Mouse (Mus musculus): ENCODE measurements around the gene Srrm3. TPM values are rescaled to one million over a fixed set of nuclear protein-coding genes. Genes with fewer than 3 reads are reported as not detected.

The Srrm3 gene
- polyA plus RNA-seq, 1 experiment from 2014 or later: 12.3 TPM

- H3K4me3 ChIP-seq (ENCODE audit: low read depth, low read length): peak overlapping the region; percentile 45; the same call in 1 of the 2 replicates
- no peak overlapping the region for H3K27ac ChIP-seq (ENCODE audit: low read depth, low read length)
- peaks cover 41% of the 10 kb centered on the region for H3K27me3 ChIP-seq (ENCODE audit: control insufficient read depth, insufficient read depth, low read length)
- no peaks in the 10 kb centered on the region for H3K36me3 ChIP-seq (ENCODE audit: control insufficient read depth, insufficient read depth, low read length)
- H3K4me2 ChIP-seq (ENCODE audit: low read depth, low read length, severe bottlenecking): peak overlapping the region; percentile 80
- WGBS: 3% methylated on average over 27 of the region's 27 CpGs
- peaks cover 10% of the 10 kb centered on the region; the same call in 1 of the 2 replicates for H3K4me1 ChIP-seq (replicated peaks; ENCODE audit: control insufficient read depth, insufficient read depth, low read length)
- no peak for ATAC-seq (replicated peaks; ENCODE audit: low FRiP score)
- no peak for DNase-seq (ENCODE audit: low spot score)
- no peaks in the 10 kb centered on the region for H3K9me3 ChIP-seq (ENCODE audit: control insufficient read depth, low read length)
- no peak overlapping the region; the same call in 1 of the 2 replicates for H3K9ac ChIP-seq (ENCODE audit: low read length)
Measured at GRCm38 (mm10) chr5:135868653-135869052, 62.0 kb downstream of the Srrm3 start.

- Histone ChIP-seq H3K36me3 (ENCODE audit: control insufficient read depth, insufficient read depth, low read length) (no peaks in the 10 kb centered on the region), H3K27ac (ENCODE audit: low read depth, low read length) (no peak overlapping the region), H3K27me3 (ENCODE audit: control insufficient read depth, insufficient read depth, low read length) (peaks cover 41% of the 10 kb centered on the region), H3K9ac (ENCODE audit: low read length) (no peak overlapping the region), H3K4me1 (replicated peaks; ENCODE audit: control insufficient read depth, insufficient read depth, low read length) (peaks cover 10% of the 10 kb centered on the region; the same call in 1 of the 2 replicates), H3K4me3 (ENCODE audit: low read depth, low read length) (no peak overlapping the region), H3K4me2 (ENCODE audit: low read depth, low read length, severe bottlenecking) (no peak overlapping the region), H3K9me3 (ENCODE audit: control insufficient read depth, low read length) (no peaks in the 10 kb centered on the region)
- DNase-seq (ENCODE audit: low spot score): no peak
- 65% methylated on average over 14 of the region's 14 CpGs for WGBS
- ATAC-seq (replicated peaks; ENCODE audit: low FRiP score): no peak
Measured at GRCm38 (mm10) chr5:135869661-135870423, 63.2 kb downstream of the Srrm3 start.

- H3K27ac ChIP-seq (ENCODE audit: low read depth, low read length): no peak overlapping the region
- peaks cover 41% of the 10 kb centered on the region for H3K27me3 ChIP-seq (ENCODE audit: control insufficient read depth, insufficient read depth, low read length)
- DNase-seq (ENCODE audit: low spot score): no peak
- no peaks in the 10 kb centered on the region for H3K9me3 ChIP-seq (ENCODE audit: control insufficient read depth, low read length)
- no peaks in the 10 kb centered on the region for H3K36me3 ChIP-seq (ENCODE audit: control insufficient read depth, insufficient read depth, low read length)
- H3K4me1 ChIP-seq (replicated peaks; ENCODE audit: control insufficient read depth, insufficient read depth, low read length): peaks cover 10% of the 10 kb centered on the region; the same call in 1 of the 2 replicates
- no peak for ATAC-seq (replicated peaks; ENCODE audit: low FRiP score)
- 91% methylated on average over 5 of the region's 5 CpGs for WGBS
- H3K4me3 ChIP-seq (ENCODE audit: low read depth, low read length): no peak overlapping the region
- no peak overlapping the region for H3K4me2 ChIP-seq (ENCODE audit: low read depth, low read length, severe bottlenecking)
- no peak overlapping the region for H3K9ac ChIP-seq (ENCODE audit: low read length)
Measured at GRCm38 (mm10) chr5:135870505-135870904, 63.8 kb downstream of the Srrm3 start.

- no peak for DNase-seq (ENCODE audit: low spot score)
- Histone ChIP-seq H3K4me2 (ENCODE audit: low read depth, low read length, severe bottlenecking) (no peak overlapping the region), H3K9ac (ENCODE audit: low read length) (peak overlapping the region; percentile 23; the same call in 1 of the 2 replicates), H3K4me1 (replicated peaks; ENCODE audit: control insufficient read depth, insufficient read depth, low read length) (peaks cover 6% of the 10 kb centered on the region; the same call in 1 of the 2 replicates), H3K27ac (ENCODE audit: low read depth, low read length) (no peak overlapping the region), H3K27me3 (ENCODE audit: control insufficient read depth, insufficient read depth, low read length) (peaks cover 28% of the 10 kb centered on the region), H3K4me3 (ENCODE audit: low read depth, low read length) (no peak overlapping the region), H3K9me3 (ENCODE audit: control insufficient read depth, low read length) (no peaks in the 10 kb centered on the region), H3K36me3 (ENCODE audit: control insufficient read depth, insufficient read depth, low read length) (no peaks in the 10 kb centered on the region)
- ATAC-seq (replicated peaks; ENCODE audit: low FRiP score): no peak; the same call in 1 of the 2 replicates
- 15% methylated on average over 16 of the region's 16 CpGs for WGBS
Measured at GRCm38 (mm10) chr5:135872996-135873395, 66.3 kb downstream of the Srrm3 start.

- H3K27ac ChIP-seq (ENCODE audit: low read depth, low read length): no peak overlapping the region
- no peaks in the 10 kb centered on the region for H3K36me3 ChIP-seq (ENCODE audit: control insufficient read depth, insufficient read depth, low read length)
- no peak overlapping the region for H3K4me2 ChIP-seq (ENCODE audit: low read depth, low read length, severe bottlenecking)
- ATAC-seq (replicated peaks; ENCODE audit: low FRiP score) (no peak), DNase-seq (ENCODE audit: low spot score) (no peak)
- WGBS: 70% methylated on average over 9 of the region's 9 CpGs
- peaks cover 21% of the 10 kb centered on the region for H3K27me3 ChIP-seq (ENCODE audit: control insufficient read depth, insufficient read depth, low read length)
- no peaks in the 10 kb centered on the region for H3K9me3 ChIP-seq (ENCODE audit: control insufficient read depth, low read length)
- no peak overlapping the region for H3K4me3 ChIP-seq (ENCODE audit: low read depth, low read length)
- no peak overlapping the region for H3K9ac ChIP-seq (ENCODE audit: low read length)
- 0 out of 2 replicates have a peak, but pooled peaks cover 2% of the 10 kb centered on the region for H3K4me1 ChIP-seq (replicated peaks; ENCODE audit: control insufficient read depth, insufficient read depth, low read length)
Measured at GRCm38 (mm10) chr5:135873753-135874152, 67.1 kb downstream of the Srrm3 start.

GRCm38 (mm10) chr5:135877180-135877579 is 70.5 kb downstream of the Srrm3 start:
- H3K4me3 ChIP-seq (ENCODE audit: low read depth, low read length): no peak overlapping the region

GRCm38 (mm10) chr5:135877831-135878231 is 71.1 kb downstream of the Srrm3 start:
- peak overlapping the region; percentile 59 for H3K4me2 ChIP-seq (ENCODE audit: low read depth, low read length, severe bottlenecking)
- peak overlapping the region; percentile 50 for H3K9ac ChIP-seq (ENCODE audit: low read length)
- DNase-seq (ENCODE audit: low spot score) (peak; percentile 76), ATAC-seq (replicated peaks; ENCODE audit: low FRiP score) (peak; percentile 56; the same call in 1 of the 2 replicates)
- H3K36me3 ChIP-seq (ENCODE audit: control insufficient read depth, insufficient read depth, low read length): no peaks in the 10 kb centered on the region
- no peak overlapping the region for H3K27ac ChIP-seq (ENCODE audit: low read depth, low read length)
- H3K9me3 ChIP-seq (ENCODE audit: control insufficient read depth, low read length): no peaks in the 10 kb centered on the region
- under 1% methylated on average over 16 of the region's 16 CpGs for WGBS
- H3K27me3 ChIP-seq (ENCODE audit: control insufficient read depth, insufficient read depth, low read length): peaks cover 2% of the 10 kb centered on the region; the same call in 1 of the 2 replicates
- H3K4me3 ChIP-seq (ENCODE audit: low read depth, low read length): peak overlapping the region; percentile 30
- 0 out of 2 replicates have a peak, but pooled peaks cover 2% of the 10 kb centered on the region for H3K4me1 ChIP-seq (replicated peaks; ENCODE audit: control insufficient read depth, insufficient read depth, low read length)

More at GRCm38 (mm10) chr5:135877180-135877579, 70.5 kb downstream of the Srrm3 start:
- DNase-seq (ENCODE audit: low spot score) (peak; percentile 70), ATAC-seq (replicated peaks; ENCODE audit: low FRiP score) (no peak)
- H3K4me1 ChIP-seq (replicated peaks; ENCODE audit: control insufficient read depth, insufficient read depth, low read length): 0 out of 2 replicates have a peak, but pooled peaks cover 2% of the 10 kb centered on the region
- no peaks in the 10 kb centered on the region for H3K36me3 ChIP-seq (ENCODE audit: control insufficient read depth, insufficient read depth, low read length)
- H3K27me3 ChIP-seq (ENCODE audit: control insufficient read depth, insufficient read depth, low read length): peaks cover 2% of the 10 kb centered on the region; the same call in 1 of the 2 replicates
- H3K9ac ChIP-seq (ENCODE audit: low read length): no peak overlapping the region; the same call in 1 of the 2 replicates
- no peak overlapping the region for H3K27ac ChIP-seq (ENCODE audit: low read depth, low read length)
- 21% methylated on average over 8 of the region's 8 CpGs for WGBS
- no peaks in the 10 kb centered on the region for H3K9me3 ChIP-seq (ENCODE audit: control insufficient read depth, low read length)
- H3K4me2 ChIP-seq (ENCODE audit: low read depth, low read length, severe bottlenecking): peak overlapping the region; percentile 59

- Histone ChIP-seq H3K9me3 (ENCODE audit: control insufficient read depth, low read length) (no peaks in the 10 kb centered on the region), H3K9ac (ENCODE audit: low read length) (no peak overlapping the region), H3K27ac (ENCODE audit: low read depth, low read length) (no peak overlapping the region), H3K4me3 (ENCODE audit: low read depth, low read length) (no peak overlapping the region), H3K4me1 (replicated peaks; ENCODE audit: control insufficient read depth, insufficient read depth, low read length) (no peaks in the 10 kb centered on the region), H3K27me3 (ENCODE audit: control insufficient read depth, insufficient read depth, low read length) (no peaks in the 10 kb centered on the region), H3K36me3 (ENCODE audit: control insufficient read depth, insufficient read depth, low read length) (no peaks in the 10 kb centered on the region), H3K4me2 (ENCODE audit: low read depth, low read length, severe bottlenecking) (no peak overlapping the region)
- no peak for ATAC-seq (replicated peaks; ENCODE audit: low FRiP score)
- 69% methylated on average over 13 of the region's 13 CpGs for WGBS
- no peak for DNase-seq (ENCODE audit: low spot score)
Measured at GRCm38 (mm10) chr5:135879449-135880158, 72.9 kb downstream of the Srrm3 start.
